Mouse (Mus musculus) ES-E14 (cell line): ENCODE data around the gene Nsmce3. TPM values are rescaled to one million over a fixed set of nuclear protein-coding genes. Genes with fewer than 3 reads are reported as not detected.
A peak's percentile ranks its signal among the peaks of the same experiment; 100 is the strongest.

Source experiments
- DNase-seq: peaks from one replicate; pipeline ENCODE4 v3.0.0-alpha.2; 2013; ENCODE audit warnings: low read depth, low spot score
- H3K27ac ChIP-seq: 2 replicates; pipeline ENCODE4 v1.5.1; 2012; ENCODE audit warnings: low read depth, mild to moderate bottlenecking, low read length, moderate library complexity, mixed read lengths; ENCODE audit not compliant: poor library complexity, insufficient read depth, severe bottlenecking
- H3K36me3 ChIP-seq: 2 replicates; pipeline ENCODE4 v1.6.1; 2012; ENCODE audit warnings: mild to moderate bottlenecking, low read length, moderate library complexity, mixed read lengths; ENCODE audit not compliant: control insufficient read depth, poor library complexity, insufficient read depth, severe bottlenecking
- H3K4me1 ChIP-seq, 2 experiments: fragments of 150-350 bp in 1 of 2; sonication (generic) in 1 of 2; 2 replicates each; pipeline ENCODE4 v1.6.1; 2012; ENCODE audit warnings: low read length in 2 of 2, mild to moderate bottlenecking in 1 of 2, mixed read lengths in 1 of 2; ENCODE audit not compliant: control insufficient read depth in 2 of 2, insufficient read depth in 2 of 2, poor library complexity in 1 of 2
- H3K4me3 ChIP-seq, 2 experiments: fragments of 150-350 bp in 1 of 2; sonication (generic) in 1 of 2; 2 replicates each; pipeline ENCODE4 v1.5.1; 2012; ENCODE audit warnings: low read length in 2 of 2, low read depth in 1 of 2, mild to moderate bottlenecking in 1 of 2, mixed read lengths in 1 of 2; ENCODE audit not compliant: insufficient read depth in 1 of 2, poor library complexity in 1 of 2, severe bottlenecking in 1 of 2
- H3K9ac ChIP-seq: 2 replicates; pipeline ENCODE4 v1.6.1; 2012; ENCODE audit warnings: low read depth, mild to moderate bottlenecking, low read length, mixed read lengths; ENCODE audit not compliant: poor library complexity, insufficient read depth, severe bottlenecking
- H3K9me3 ChIP-seq: fragments of 150-350 bp; sonication (generic); 2 replicates; pipeline ENCODE4 v1.6.1; 2012; ENCODE audit warnings: low read depth, mild to moderate bottlenecking, low read length; ENCODE audit not compliant: control insufficient read depth, insufficient read depth
- CHD2 ChIP-seq: IDR thresholded peaks from 2 replicates; pipeline ENCODE4 v1.6.1; 2014; ENCODE audit warnings: mild to moderate bottlenecking, low read depth, low read length, inconsistent platforms
- HCFC1 ChIP-seq: IDR thresholded peaks from 2 replicates; pipeline ENCODE4 v1.6.1; 2012; ENCODE audit warnings: low read length, inconsistent platforms, borderline replicate concordance; ENCODE audit not compliant: insufficient read depth
- MAFK ChIP-seq: IDR thresholded peaks from 2 replicates; pipeline ENCODE4 v1.6.1; 2014; ENCODE audit warnings: mild to moderate bottlenecking, low read depth, low read length, inconsistent platforms; ENCODE audit not compliant: insufficient read depth
- ZC3H11A ChIP-seq: IDR thresholded peaks from 2 replicates; pipeline ENCODE4 v1.6.1; 2012; ENCODE audit warnings: low read depth, mild to moderate bottlenecking, inconsistent platforms, low read length, borderline replicate concordance
- ZNF384 ChIP-seq: IDR thresholded peaks from 2 replicates; pipeline ENCODE4 v1.6.1; 2012; ENCODE audit warnings: low read depth, low read length, inconsistent platforms
- in situ Hi-C, 2 experiments: fragments of 600-800 bp; cut with MboI; formaldehyde crosslinking; loops; one replicate each; pipeline ENCODE4 v1.15.1; 2025; ENCODE audit warnings: low sequenced_read_pairs in 2 of 2, inconsistent platforms in 1 of 2; ENCODE audit not compliant: unreplicated experiment in 2 of 2
- total RNA-seq: library from RNA; depleted of rRNA; stranded (reverse); fragments of 300-350 nt; gene quantifications from 2 replicates; pipeline ENCODE4 v1.2.3, GENCODE M21; 2012

The Nsmce3 gene
- total RNA-seq, 1 experiment, result 14.3 TPM

DNA sequence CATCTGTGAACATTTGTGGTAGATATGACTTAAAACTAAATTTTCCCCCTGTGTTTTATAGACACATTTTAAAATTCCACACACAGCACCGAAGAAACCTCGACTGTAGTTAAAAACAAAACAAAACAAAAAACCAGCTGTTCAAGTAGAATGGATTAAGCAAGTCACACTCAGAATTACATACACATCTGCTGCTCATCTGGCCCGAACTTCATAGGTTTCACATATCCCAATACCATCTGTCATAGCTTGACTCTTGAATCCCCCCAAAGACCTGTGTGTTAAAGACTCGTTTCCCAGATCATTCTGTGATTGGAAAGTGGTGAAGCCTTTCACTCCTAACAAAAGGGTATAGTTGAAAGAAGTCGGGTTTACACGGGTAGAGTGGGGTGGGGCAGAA is 9.4 kb upstream of the Nsmce3 start:
- no peaks in the 10 kb centered on the region for H3K36me3 ChIP-seq
- H3K4me1 ChIP-seq, result no peaks in the 10 kb centered on the region
- no peak overlapping the region for H3K9ac ChIP-seq
- no peak for TF ChIP-seq ZNF384
- TF ChIP-seq CHD2, result no peak
- TF ChIP-seq ZC3H11A, result no peak
- TF ChIP-seq HCFC1, result no peak
- TF ChIP-seq MAFK, result no peak
- H3K27ac ChIP-seq, result no peak overlapping the region
- no peak for DNase-seq
- no peaks in the 10 kb centered on the region for H3K9me3 ChIP-seq
- in situ Hi-C loops, result no loop called here
- H3K4me3 ChIP-seq, result no peak overlapping the region

- Histone ChIP-seq H3K4me1 (no peaks in the 10 kb centered on the region), H3K4me3 (no peak overlapping the region), H3K9ac (no peak overlapping the region), H3K9me3 (no peaks in the 10 kb centered on the region), H3K27ac (no peak overlapping the region), H3K36me3 (no peaks in the 10 kb centered on the region)
- TF ChIP-seq ZC3H11A (no peak), HCFC1 (no peak)
- in situ Hi-C loops, result no loop called here
- DNase-seq, result no peak
Measured at GRCm38 (mm10) chr7:64881387-64881786, 8.6 kb upstream of the Nsmce3 start.

- no peak for DNase-seq
- H3K36me3 ChIP-seq, result no peaks in the 10 kb centered on the region
Measured at GRCm38 (mm10) chr7:64880415-64880814, 7.6 kb upstream of the Nsmce3 start.

DNA sequence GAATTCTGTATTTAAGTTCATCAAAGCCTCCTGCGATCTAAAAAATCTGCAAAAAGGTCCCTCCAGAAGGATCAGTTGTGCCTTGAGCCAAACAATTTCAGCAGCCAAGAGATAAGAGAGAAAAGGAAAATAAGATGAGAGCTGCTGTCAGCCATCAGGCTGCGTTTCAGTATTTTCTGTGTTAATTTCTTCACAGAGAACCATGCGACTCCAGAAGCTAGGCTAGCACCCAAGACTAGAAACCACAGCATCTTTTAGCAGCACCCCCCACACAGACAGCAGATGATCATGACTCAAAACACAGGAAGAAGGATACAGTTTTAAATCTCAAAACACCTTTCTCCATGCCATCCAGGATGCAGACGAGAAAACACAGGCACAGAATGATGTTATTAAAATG is 2.1 kb upstream of the Nsmce3 start:
- in situ Hi-C loops, result no loop called here
- peaks cover 0 to 4% of the 10 kb centered on the region in 2 experiments; a peak in 1 of 4 replicates for H3K4me1 ChIP-seq
- H3K27ac ChIP-seq, result no peak overlapping the region
- no peak overlapping the region for H3K4me3 ChIP-seq
- no peak overlapping the region for H3K9ac ChIP-seq
- H3K36me3 ChIP-seq, result no peaks in the 10 kb centered on the region
- TF ChIP-seq HCFC1 (no peak), ZC3H11A (no peak), MAFK (no peak), ZNF384 (no peak), CHD2 (no peak)
- DNase-seq, result no peak
- H3K9me3 ChIP-seq, result no peaks in the 10 kb centered on the region

More at GRCm38 (mm10) chr7:64880415-64880814, 7.6 kb upstream of the Nsmce3 start:
- Histone ChIP-seq H3K4me3 (no peak overlapping the region), H3K9ac (no peak overlapping the region), H3K27ac (no peak overlapping the region), H3K9me3 (no peaks in the 10 kb centered on the region), H3K4me1 (no peaks in the 10 kb centered on the region)
- TF ChIP-seq MAFK, result no peak
- in situ Hi-C loops, result no loop called here

- peak overlapping the region; percentile 42 to 89 for H3K4me3 ChIP-seq
- peak; percentile 24; the same call in 1 of the 2 replicates for TF ChIP-seq ZNF384
- no peak for TF ChIP-seq ZC3H11A
- no peak for TF ChIP-seq MAFK
- no peak for TF ChIP-seq CHD2
- no peak for TF ChIP-seq HCFC1
- H3K36me3 ChIP-seq, result no peaks in the 10 kb centered on the region
- no peak overlapping the region for H3K27ac ChIP-seq
- in situ Hi-C loops, result no loop called here
- H3K9me3 ChIP-seq, result no peaks in the 10 kb centered on the region
- peaks cover 0 to 4% of the 10 kb centered on the region in 2 experiments; a peak in 1 of 4 replicates for H3K4me1 ChIP-seq
- DNase-seq, result no peak
- peak overlapping the region; percentile 65; the same call in 1 of the 2 replicates for H3K9ac ChIP-seq
Measured at GRCm38 (mm10) chr7:64873266-64873665, 469 bp upstream of the Nsmce3 start.
